Mouse (Mus musculus) testis, adult 10 weeks (tissue): ENCODE measurements around the gene Znrf4. TPM values are rescaled to one million over a fixed set of nuclear protein-coding genes. Genes with fewer than 3 reads are reported as not detected.

Experiments
- polyA plus RNA-seq: library from polyadenylated mRNA; stranded (reverse); fragments of 350-450 nt; fragmentation: Illumina TruSeq; extraction: RNeasy Lipid Tissue Mini Kit (QIAGEN cat#74804); gene quantifications from one replicate; pipeline ENCODE4 v1.2.3, GENCODE M21; 2014; ENCODE audit warnings: low read depth, low replicate concordance

Znrf4 gene
- polyA plus RNA-seq: 0.24 TPM

DNA sequence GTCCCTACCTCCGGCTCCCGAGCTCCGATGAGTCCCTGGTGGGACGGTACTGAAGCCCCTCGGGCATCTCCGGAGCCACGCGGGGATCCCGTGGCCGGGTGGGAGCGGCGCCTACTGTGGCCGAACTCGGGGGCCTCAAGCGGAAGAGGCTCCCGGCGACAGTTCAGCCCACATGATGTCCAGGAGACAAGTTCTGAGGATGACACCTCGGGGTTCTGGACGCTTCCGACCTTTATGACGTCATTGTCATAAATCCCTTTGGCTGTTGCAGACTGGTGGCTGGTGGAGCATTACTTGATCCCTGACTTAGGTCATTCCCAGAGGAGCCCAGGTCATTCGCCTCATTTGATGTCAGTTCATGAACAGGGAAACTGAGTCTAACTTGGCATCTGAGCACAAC, at the start of gene Znrf4:
Znrf4 (minus strand) TSS at position 122 of the 400 bp plus-strand sequence.

DNA sequence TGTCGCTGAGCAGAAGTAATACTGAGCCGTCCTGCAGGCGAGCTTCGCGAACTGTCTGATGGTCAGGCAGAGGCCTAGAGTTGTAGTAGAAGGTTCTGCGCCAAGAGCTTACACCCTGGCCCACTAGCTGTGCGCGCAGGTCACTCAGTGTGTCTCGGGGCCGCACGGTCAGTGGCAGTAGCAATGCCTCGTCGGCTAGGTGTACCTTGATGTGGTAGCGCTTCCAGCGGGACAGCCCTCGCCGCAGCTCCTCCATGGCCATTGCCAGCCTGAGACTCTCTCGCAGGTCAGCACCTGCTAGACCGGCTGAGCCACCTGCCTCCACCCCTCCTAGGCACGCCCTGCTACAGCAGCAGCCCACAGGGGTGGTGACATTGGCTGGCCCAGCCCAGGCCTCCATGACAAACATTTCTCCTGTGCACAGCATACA, 41.9 kb upstream of the Znrf4 start, which contains the start of gene Gm20219:
Gm20219 (minus strand) TSS at position 266 of the 430 bp plus-strand sequence.

DNA sequence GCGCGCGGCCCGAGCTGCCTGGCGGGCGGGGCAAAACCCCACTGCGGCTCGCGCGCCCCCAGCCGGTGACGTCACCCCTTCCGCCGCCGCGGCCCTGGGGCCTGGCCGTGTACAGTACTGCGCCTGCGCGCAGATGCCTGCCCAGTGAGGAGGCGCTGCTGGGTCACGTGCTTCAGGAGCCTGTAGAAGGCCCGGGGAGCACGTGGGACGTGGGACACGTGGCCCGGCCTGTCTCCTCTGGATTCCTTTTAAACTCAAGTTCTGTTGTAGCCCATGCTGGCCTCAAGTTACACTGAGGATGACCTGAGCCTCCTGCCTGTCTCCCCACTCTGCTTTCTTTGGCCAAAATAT, 35.9 kb downstream of the Znrf4 start, which contains the start of gene Ptprs:
Ptprs (minus strand) TSS at position 82 of the 351 bp plus-strand sequence.

Other genes with a start within 250 kb of the Znrf4 start
- gene Ticam1, start 235.6 kb downstream of the Znrf4 start, polyA plus RNA-seq: not detected
- gene Plin3, start 219.6 kb downstream of the Znrf4 start, polyA plus RNA-seq: 4.0 TPM
- gene Arrdc5, start 212.1 kb downstream of the Znrf4 start, polyA plus RNA-seq: 61.7 TPM
- gene Uhrf1, start 209.1 kb downstream of the Znrf4 start, polyA plus RNA-seq: 22.3 TPM
- gene Kdm4b, start 186.4 kb downstream of the Znrf4 start, polyA plus RNA-seq: 1.2 TPM
- 1.2 TPM for gene Ptprs, start 35.9 kb downstream of the Znrf4 start, polyA plus RNA-seq
- 0.49 TPM for gene Gm20219, start 42.0 kb upstream of the Znrf4 start, polyA plus RNA-seq
- gene Safb2, start 72.2 kb upstream of the Znrf4 start, polyA plus RNA-seq: 33.5 TPM
- gene Safb, start 72.4 kb upstream of the Znrf4 start, polyA plus RNA-seq: 12.3 TPM
- gene 2410015M20Rik, start 97.3 kb upstream of the Znrf4 start, polyA plus RNA-seq: 31.0 TPM
- gene Rpl36, start 101.0 kb upstream of the Znrf4 start, polyA plus RNA-seq: not detected
- 1.8 TPM for gene Lonp1, start 114.5 kb upstream of the Znrf4 start, polyA plus RNA-seq
- gene Catsperd, start 115.7 kb upstream of the Znrf4 start, polyA plus RNA-seq: 111 TPM
- gene Ranbp3, start 160.9 kb upstream of the Znrf4 start, polyA plus RNA-seq: 4.0 TPM
- not detected for gene Ndufa11, start 205.3 kb upstream of the Znrf4 start, polyA plus RNA-seq
- 3.3 TPM for gene Vmac, start 205.6 kb upstream of the Znrf4 start, polyA plus RNA-seq
- not detected for gene Nrtn, start 245.1 kb upstream of the Znrf4 start, polyA plus RNA-seq